Mouse (Mus musculus): ENCODE data around the gene Speg.

- TF ChIP-seq POLR2A (IDR thresholded peaks at IDR 0.05; ENCODE audit: low read depth, low read length): no peak
- no peak for TF ChIP-seq CTCF (conservative IDR thresholded peaks at IDR 0.05; ENCODE audit: insufficient read depth, insufficient read length, low read depth, low read length)
Observed at GRCm38 (mm10) chr1:75422216-75422822, 47.2 kb downstream of the Speg start.
